Mouse (Mus musculus): ENCODE measurements around the gene Adgrg3.

Adgrg3 gene

GRCm38 (mm10) chr8:95080381-95081341 lies 63.2 kb downstream of the Adgrg3 start, which contains the start of gene Katnb1:
Katnb1 (plus strand) TSS chr8:95081186.
- DNase-seq (ENCODE audit: low spot score in 2 of 2) = peak; percentile 97 to 98

GRCm38 (mm10) chr8:95081650-95082049 lies 64.2 kb downstream of the Adgrg3 start:
- DNase-seq (ENCODE audit: low spot score in 2 of 2) = no peak

- DNase-seq (ENCODE audit: low spot score in 2 of 2) = no peak
Observed at GRCm38 (mm10) chr8:95084261-95084660, 66.8 kb downstream of the Adgrg3 start.

- no peak for DNase-seq (ENCODE audit: low spot score in 2 of 2)
Observed at GRCm38 (mm10) chr8:95084744-95085431, 67.4 kb downstream of the Adgrg3 start.

GRCm38 (mm10) chr8:95085432-95086141 lies 68.1 kb downstream of the Adgrg3 start:
- no peak for DNase-seq (ENCODE audit: low spot score in 2 of 2)

- no peak for DNase-seq (ENCODE audit: low spot score in 2 of 2)
Observed at GRCm38 (mm10) chr8:95093574-95093973, 76.1 kb downstream of the Adgrg3 start.
